Mouse (Mus musculus) brain, embryonic 14.5 days (tissue): ENCODE data around the gene Rflnb. TPM values are rescaled to one million over a fixed set of nuclear protein-coding genes. Genes with fewer than 3 reads are reported as not detected.
"Not testable (repeated sequence)": the region's sequence is repeated elsewhere in the genome, so short reads cannot be mapped to it uniquely, and the experiment has no call there.

ENCODE experiments used
- DNase-seq: peaks from one replicate; pipeline ENCODE4 v3.0.0-alpha.2; 2011; ENCODE audit warnings: low read depth
- CTCF ChIP-seq: fragments of 200-500 bp; IDR thresholded peaks from 2 replicates; pipeline ENCODE4 v1.5.1; 2012; ENCODE audit warnings: inconsistent platforms, mild to moderate bottlenecking, moderate library complexity, borderline replicate concordance; ENCODE audit not compliant: insufficient read depth, insufficient read length; ENCODE audit errors: extremely low read depth
- POLR2A ChIP-seq: fragments of 200-500 bp; IDR thresholded peaks from 2 replicates; pipeline ENCODE4 v1.6.1; 2012; ENCODE audit warnings: mild to moderate bottlenecking, inconsistent platforms, borderline replicate concordance; ENCODE audit not compliant: poor library complexity, insufficient read depth, insufficient read length, severe bottlenecking; ENCODE audit errors: extremely low read depth
- polyA plus RNA-seq: library from polyadenylated mRNA; depleted of rRNA; stranded (reverse); fragments of >200 nt; gene quantifications from 2 replicates; pipeline ENCODE4 v1.2.3, GENCODE M21; 2012

Rflnb gene
- polyA plus RNA-seq, 1 experiment: 6.0 TPM

- DNase-seq: no peak
- TF ChIP-seq POLR2A (no peak), CTCF (no peak)
Measured at GRCm38 (mm10) chr11:76033836-76034235, 6.3 kb upstream of the Rflnb start.

- no peak for DNase-seq
- TF ChIP-seq CTCF (no peak), POLR2A (no peak)
Measured at GRCm38 (mm10) chr11:76033359-76033758, 5.8 kb upstream of the Rflnb start.

DNA sequence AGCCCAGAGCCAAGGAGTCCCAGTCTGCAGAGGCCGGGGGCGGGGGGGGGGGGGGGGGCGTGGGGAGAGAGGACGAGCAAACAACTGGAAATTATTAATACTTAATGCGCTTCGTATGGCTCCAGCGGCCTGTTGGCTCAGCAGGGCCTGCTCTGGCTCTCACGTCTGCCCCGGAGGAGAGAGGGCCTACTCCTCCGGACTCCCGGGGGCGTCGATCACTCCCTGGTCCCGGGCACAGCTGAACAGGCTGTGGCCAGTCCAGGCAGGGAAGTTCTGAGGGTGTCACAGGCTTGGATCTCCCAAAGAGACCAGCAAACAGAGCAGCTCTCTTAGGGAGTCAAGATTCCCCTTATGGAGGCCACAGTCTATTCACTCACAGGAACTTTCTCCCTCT, 487 bp upstream of the Rflnb start:
- TF ChIP-seq CTCF: no peak
- no peak for TF ChIP-seq POLR2A
- DNase-seq: peak; percentile 14

- no peak for TF ChIP-seq POLR2A
- no peak for TF ChIP-seq CTCF
- DNase-seq: no peak
Measured at GRCm38 (mm10) chr11:76026527-76027138, 949 bp downstream of the Rflnb start.

DNA sequence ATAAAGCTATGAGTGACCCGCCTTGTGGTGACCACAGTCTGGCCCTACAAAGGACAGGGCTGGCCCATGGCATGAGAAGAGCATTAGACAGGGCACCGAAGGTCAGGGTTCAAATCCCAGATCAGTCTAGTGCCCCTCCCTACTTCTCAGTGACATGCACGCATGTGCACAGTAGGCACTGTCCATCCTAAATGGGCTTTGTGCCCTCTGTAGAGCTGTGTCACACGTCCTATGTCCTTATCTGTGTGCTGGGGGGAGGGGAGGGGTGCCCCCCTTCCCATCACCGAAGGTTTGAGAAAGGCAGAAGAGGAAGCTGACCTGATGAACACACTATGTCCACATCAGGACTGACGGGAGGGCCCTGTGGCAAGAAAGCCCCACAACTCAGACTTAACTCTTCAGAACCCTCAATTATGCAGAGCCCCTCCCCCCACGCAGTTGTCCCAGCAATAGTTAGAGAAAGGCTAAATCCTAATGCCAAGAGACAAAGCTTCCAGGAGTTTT, 2.5 kb downstream of the Rflnb start:
- TF ChIP-seq CTCF (no peak), POLR2A (no peak)

GRCm38 (mm10) chr11:76020916-76021315, 6.7 kb downstream of the Rflnb start:
- TF ChIP-seq CTCF (no peak), POLR2A (no peak)

More for the DNA sequence above, 2.5 kb downstream of the Rflnb start:
- DNase-seq: no peak

DNA sequence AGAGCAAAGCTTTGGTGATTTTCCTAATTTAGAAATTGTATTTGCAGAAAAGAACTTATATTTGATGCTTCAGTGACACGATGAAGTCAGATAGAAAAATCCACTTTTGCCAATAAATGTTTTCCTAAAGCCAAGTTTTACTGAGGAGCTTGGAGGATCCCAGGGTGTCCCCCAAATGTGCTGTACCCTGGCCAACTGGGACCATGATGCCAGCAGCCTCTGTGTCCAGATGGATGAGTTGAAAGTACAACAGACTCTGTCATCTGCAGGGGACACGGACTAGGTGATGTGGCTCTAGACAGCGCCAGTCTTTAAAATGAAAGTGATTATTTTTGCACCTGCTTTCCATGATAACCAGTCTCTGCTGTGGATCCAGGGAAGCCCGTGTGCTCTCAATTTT, 7.7 kb downstream of the Rflnb start:
- TF ChIP-seq POLR2A: no peak
- TF ChIP-seq CTCF: no peak
- DNase-seq: no peak

More at GRCm38 (mm10) chr11:76020916-76021315, 6.7 kb downstream of the Rflnb start:
- DNase-seq: no peak

DNA sequence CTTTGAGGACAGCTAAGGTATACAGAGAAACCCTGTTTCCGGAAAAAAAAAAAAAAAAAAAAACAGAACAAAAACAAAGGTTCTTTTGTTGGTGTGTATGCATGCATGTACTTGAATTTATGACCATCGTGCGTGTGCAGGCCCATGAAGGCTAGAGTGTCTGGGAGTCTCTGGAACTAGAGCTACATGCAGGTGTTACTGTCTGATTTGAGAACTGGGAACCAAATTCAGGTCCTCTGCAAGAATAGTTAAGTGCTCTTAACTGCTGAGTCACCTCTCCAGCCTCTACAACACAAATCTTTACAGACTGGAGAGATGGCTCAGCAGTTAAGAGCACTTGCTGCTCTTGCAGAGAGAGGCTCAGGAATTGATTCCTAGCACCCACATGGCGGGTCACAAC, 11.8 kb downstream of the Rflnb start:
- no peak for DNase-seq
- TF ChIP-seq CTCF: no peak
- no peak for TF ChIP-seq POLR2A

GRCm38 (mm10) chr11:76015251-76015650, 12.3 kb downstream of the Rflnb start:
- TF ChIP-seq CTCF: no peak
- DNase-seq: no peak

DNA sequence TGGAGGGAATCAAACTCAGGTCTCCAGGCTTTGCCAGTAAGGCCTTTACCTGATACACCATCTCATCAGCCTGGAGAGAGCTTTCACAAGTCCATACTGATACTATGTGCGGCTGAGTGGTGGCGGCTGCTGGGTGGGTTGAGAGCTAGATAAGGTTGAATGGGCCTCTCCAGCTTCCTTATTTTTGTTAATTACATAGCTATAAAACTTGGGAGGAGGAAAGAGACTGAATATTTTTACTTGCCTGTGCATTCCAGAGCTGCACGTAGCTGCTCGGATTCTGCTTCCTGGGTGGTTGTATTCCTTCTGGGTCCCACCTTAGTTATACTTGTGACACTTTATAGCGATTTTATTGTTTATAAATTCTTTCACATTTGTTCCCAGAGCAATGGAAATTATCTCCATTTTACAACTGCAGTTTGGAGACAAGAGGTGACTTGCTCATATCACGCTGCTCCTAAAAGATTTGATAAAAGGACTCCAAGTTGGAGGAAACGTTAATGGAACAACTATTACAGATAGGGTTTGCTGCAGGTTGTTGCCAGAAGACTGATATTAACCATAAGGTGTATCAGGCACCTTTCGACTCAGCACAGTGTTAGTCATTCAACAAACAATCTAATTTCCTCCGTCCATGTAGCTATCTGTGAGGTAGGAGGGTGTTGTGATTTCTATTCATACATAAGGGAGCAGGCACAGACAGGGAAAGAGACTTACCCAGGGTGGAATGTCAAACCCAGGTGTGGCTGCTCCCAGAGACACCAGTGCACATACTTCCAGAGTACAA, 16.6 kb downstream of the Rflnb start:
- no peak for TF ChIP-seq POLR2A
- no peak for TF ChIP-seq CTCF
- no peak for DNase-seq

- no peak for TF ChIP-seq CTCF
- TF ChIP-seq POLR2A: no peak
- no peak for DNase-seq
Measured at GRCm38 (mm10) chr11:76009101-76009500, 18.5 kb downstream of the Rflnb start.

DNA sequence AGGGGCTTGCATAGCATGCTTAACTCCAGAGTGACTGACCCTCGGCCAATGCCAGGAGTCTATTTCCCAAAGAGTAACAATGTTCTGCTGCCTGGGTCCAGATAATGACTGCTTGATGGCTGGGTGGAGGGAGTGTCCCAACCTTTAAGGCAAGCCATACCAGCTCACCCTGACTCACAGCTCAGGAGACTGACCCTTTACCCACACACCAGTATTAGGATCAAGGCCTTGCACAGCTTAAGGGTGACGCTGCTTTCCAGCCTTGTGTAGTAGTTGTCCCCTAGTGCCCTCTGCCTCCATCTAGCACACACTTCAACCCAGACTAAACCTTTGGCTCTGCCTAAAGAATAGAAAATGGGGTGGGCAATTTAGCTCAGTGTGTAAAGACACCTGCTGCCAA, 19.4 kb downstream of the Rflnb start:
- TF ChIP-seq CTCF (no peak), POLR2A (no peak)

DNA sequence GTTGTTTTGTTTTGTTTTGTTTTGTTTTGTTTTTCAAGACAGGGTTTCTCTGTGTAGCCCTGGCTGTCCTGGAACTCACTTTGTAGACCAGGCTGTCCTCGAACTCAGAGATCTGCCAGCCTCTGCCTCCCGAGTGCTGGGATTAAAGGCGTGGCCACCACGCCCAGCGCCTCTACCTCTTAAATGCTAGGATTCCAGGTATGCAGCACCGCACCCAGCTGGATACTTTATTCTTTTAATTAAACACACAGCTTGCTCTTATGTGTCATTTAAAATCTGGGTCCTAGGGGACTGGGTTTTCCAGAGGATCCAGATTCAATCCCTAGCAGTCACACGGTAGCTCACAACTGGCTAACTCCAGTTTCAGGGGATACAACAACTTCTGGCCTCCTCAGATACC, 23.3 kb downstream of the Rflnb start:
- DNase-seq: not testable (repeated sequence)

More for the DNA sequence above, 19.4 kb downstream of the Rflnb start:
- no peak for DNase-seq
